Mouse (Mus musculus) midbrain, postnatal 0 days (tissue): Measurements from ENCODE around the gene Acads. TPM values are rescaled to one million over a fixed set of nuclear protein-coding genes. Genes with fewer than 3 reads are reported as not detected.
A peak's percentile ranks its signal among the peaks of the same experiment; 100 is the strongest.
"Not testable (repeated sequence)": the region's sequence is repeated elsewhere in the genome, so short reads cannot be mapped to it uniquely, and the experiment has no call there.

Source experiments
- ATAC-seq: fragments of 200-750 bp; cut with Nextera tagmentation; 2 replicates; pipeline ENCODE4 v1.8.0; 2017; ENCODE audit warnings: moderate number of reproducible peaks, mild to moderate bottlenecking, moderate TSS enrichment, moderate library complexity; ENCODE audit not compliant: low FRiP score
- DNase-seq: peaks from one replicate; pipeline ENCODE4 v3.0.0-alpha.2; 2015; ENCODE audit warnings: low spot score
- H3K27ac ChIP-seq: fragments of 300-500 bp; sonication (generic); 2 replicates; pipeline ENCODE4 v1.5.1; 2014; ENCODE audit warnings: low read depth, mild to moderate bottlenecking, low read length, mixed read lengths
- H3K27me3 ChIP-seq: fragments of 300-500 bp; sonication (generic); 2 replicates; pipeline ENCODE4 v1.6.1; 2014; ENCODE audit warnings: low read length, control low read depth, mixed read lengths; ENCODE audit not compliant: insufficient read depth
- H3K36me3 ChIP-seq: fragments of 300-500 bp; sonication (generic); 2 replicates; pipeline ENCODE4 v1.6.1; 2014; ENCODE audit warnings: low read length, control low read depth, mixed read lengths; ENCODE audit not compliant: insufficient read depth
- H3K4me1 ChIP-seq: fragments of 300-500 bp; sonication (generic); 2 replicates; pipeline ENCODE4 v1.6.1; 2014; ENCODE audit warnings: mild to moderate bottlenecking, control low read depth, antibody characterized with exemption, low read length, mixed read lengths; ENCODE audit not compliant: insufficient read depth
- H3K4me2 ChIP-seq: fragments of 300-500 bp; sonication (generic); 2 replicates; pipeline ENCODE4 v1.6.1; 2014; ENCODE audit warnings: low read depth, mild to moderate bottlenecking, low read length, mixed read lengths; ENCODE audit not compliant: poor library complexity, severe bottlenecking
- H3K4me3 ChIP-seq: fragments of 300-500 bp; sonication (generic); 2 replicates; pipeline ENCODE4 v1.5.1; 2014; ENCODE audit warnings: low read depth, mild to moderate bottlenecking, low read length, moderate library complexity
- H3K9ac ChIP-seq: fragments of 300-500 bp; sonication (generic); replicated peaks from 2 replicates; pipeline ENCODE4 v1.6.1; 2014; ENCODE audit warnings: mild to moderate bottlenecking, low read length, moderate library complexity, mixed read lengths; ENCODE audit not compliant: poor library complexity, severe bottlenecking
- H3K9me3 ChIP-seq: fragments of 300-500 bp; sonication (generic); 2 replicates; pipeline ENCODE4 v1.6.1; 2016; ENCODE audit warnings: low read length, control low read depth
- CTCF ChIP-seq: IDR thresholded peaks from 2 replicates; pipeline ENCODE4 v1.5.1; 2016; ENCODE audit warnings: antibody characterized with exemption, mild to moderate bottlenecking
- WGBS: fragments of 180-500 bp; shearing (Covaris S2); extraction: QIAGEN DNeasy Blood & Tissue Kit; methylation state at CpG from one replicate; pipeline ENCODE4 v1.1.7; 2014; 5-methylcytosine and 5-hydroxymethylcytosine counted together
- polyA plus RNA-seq: library from polyadenylated mRNA; unstranded; fragments of >200 nt; fragmentation: Nextera tagmentation; extraction: Ambion mirVana; gene quantifications from 2 replicates; pipeline ENCODE4 v1.2.1, GENCODE M21; 2015
- total RNA-seq: library from RNA; depleted of rRNA; stranded (reverse); fragments of >200 nt; gene quantifications from 2 replicates; pipeline ENCODE4 v1.2.3, GENCODE M21; 2014; rRNA removed

Gene Acads
- total RNA-seq (16.5 and 17.4 TPM in 2 replicates), polyA plus RNA-seq (13.4 and 14.1 TPM in 2 replicates)

DNA sequence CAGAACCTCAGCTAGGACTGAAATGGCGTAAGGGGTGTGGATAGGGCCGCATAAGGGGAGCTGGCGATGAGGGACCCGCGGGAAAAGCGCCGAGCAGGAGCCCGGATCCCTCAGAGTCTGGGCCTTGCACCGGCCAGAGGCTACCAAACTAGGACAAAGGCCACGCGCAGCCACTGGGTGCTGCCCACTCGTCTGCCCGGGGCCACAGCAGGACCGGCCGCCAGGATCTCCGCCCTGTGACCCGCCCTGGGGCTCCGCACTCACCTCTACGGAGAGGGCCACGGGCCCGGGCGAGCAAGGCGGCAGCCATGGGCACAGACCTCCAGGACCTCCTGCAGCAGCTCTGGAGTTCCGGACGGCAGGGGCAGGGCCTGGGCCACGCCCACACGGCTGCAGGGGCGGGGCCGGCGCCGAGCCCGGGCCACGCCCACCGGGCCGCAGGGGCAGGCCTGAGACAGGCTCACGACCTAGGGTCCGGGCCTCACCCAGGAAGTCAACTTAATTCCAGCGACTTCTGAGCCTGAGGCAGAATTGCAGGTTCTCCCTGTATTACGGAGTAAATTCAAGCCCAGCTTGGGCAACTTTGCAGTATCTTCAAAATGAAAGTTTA lies at the start of gene Acads:
Gene Acads (minus strand): TSS at position 386 of the 610 bp plus-strand sequence.
- H3K4me1 ChIP-seq: peaks cover 7% of the 10 kb centered on the region
- WGBS: 3% methylated on average over 39 of the region's 39 CpGs
- no peak within 1 kb of the TSS for H3K27ac ChIP-seq
- no peaks in the 10 kb centered on the region for H3K27me3 ChIP-seq
- H3K4me3 ChIP-seq: peak within 1 kb of the TSS; percentile 47
- DNase-seq (peak; percentile 46), ATAC-seq (peak; percentile 45; the same call in 1 of the 2 replicates)
- peaks cover 2% of the 10 kb centered on the region for H3K36me3 ChIP-seq
- no peaks in the 10 kb centered on the region for H3K9me3 ChIP-seq
- peak within 1 kb of the TSS; percentile 87 for H3K4me2 ChIP-seq
- peak within 1 kb of the TSS; percentile 57 for H3K9ac ChIP-seq
- no peak for TF ChIP-seq CTCF

DNA sequence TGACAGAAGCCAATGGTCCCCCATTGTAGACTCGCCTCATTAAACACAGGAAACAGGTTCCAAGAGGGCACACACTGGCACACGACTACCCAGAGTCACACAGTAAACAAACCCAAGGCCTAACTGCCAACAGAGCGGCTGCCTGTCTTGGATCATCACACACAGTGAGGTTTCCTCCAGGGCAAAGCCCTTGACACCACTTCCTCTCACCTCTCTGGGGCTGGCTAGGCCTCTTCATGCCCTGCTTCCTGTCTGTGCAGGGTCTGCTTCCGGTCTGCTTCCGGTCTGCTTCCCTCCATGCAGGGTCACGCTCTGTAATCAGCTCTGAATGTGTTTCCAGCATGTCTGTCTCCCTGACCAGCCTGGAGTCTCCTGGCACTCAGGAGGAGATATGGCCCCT lies 48.2 kb upstream of the Acads start:
- no peaks in the 10 kb centered on the region for H3K4me1 ChIP-seq
- H3K9me3 ChIP-seq: no peaks in the 10 kb centered on the region
- TF ChIP-seq CTCF: no peak
- H3K4me3 ChIP-seq: no peak overlapping the region
- no peak overlapping the region for H3K4me2 ChIP-seq
- H3K27ac ChIP-seq: no peak overlapping the region
- no peak for DNase-seq
- H3K9ac ChIP-seq: no peak overlapping the region
- ATAC-seq: no peak
- H3K27me3 ChIP-seq: no peaks in the 10 kb centered on the region
- no peaks in the 10 kb centered on the region for H3K36me3 ChIP-seq
- WGBS: 75% methylated on average over 6 of the region's 6 CpGs

DNA sequence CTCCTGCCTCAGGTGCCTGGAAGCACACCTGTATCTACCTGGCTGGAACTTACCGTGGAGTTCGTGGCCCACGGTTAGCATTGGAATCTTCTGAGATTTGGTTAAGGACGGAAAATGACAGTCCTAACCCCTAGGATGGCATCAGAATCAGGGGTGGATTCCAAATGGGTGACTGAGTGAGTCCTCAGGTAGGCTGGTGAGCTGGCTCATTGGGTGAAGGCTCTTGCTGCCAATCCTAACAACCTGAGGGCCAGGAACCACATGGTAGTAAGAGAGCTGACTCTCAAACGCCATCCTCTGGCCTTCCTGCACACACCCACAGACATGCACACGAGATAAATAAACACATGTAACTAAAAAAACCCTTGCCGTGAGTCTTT lies 47.7 kb upstream of the Acads start:
- no peak for DNase-seq

DNA sequence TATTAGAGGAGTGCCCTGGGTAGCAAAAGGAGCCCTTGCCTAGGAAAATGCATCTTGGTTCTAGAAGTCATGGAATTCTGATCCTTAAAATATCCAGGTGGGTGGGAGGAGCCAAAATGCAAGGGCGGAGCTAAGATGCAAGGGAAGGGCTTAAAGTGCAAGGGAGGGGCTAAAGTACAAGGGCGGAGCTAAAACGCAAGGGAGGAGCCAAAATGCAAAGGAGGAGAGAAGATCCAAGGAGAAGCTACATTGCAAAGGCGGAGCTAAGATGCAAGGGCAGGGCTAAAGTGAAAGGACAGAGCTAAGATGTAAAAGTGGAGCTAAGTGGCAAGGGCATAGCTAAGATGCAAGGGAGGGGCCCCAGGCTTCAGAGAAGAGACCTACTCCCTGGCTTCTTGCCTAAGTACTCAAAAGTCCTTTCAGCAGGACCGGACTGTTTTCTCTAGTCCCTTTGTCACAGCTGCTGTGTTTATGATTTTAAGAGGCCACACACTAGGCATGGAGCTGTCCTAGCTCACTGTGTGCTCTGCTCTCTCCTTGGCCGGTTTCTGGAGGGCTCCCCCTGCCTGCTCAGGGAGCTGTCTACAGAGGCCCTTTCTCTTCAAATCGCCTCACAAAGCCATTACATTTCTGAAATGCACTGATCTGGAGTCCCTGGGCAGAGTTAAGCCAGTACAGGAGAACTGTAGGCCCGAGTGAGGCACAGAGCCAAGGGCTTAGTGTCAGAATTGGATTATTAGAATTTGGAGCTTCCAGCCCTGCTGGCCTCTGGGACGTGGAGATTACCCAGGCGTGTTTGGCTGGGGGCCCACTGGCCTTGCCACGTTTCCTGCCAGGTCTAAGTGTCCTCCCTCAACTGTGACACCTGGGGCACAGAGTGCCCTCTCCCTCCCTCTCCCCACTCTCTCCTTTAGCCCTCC lies 47.0 kb upstream of the Acads start:
- peak; percentile 46 for TF ChIP-seq CTCF
- WGBS: 35% methylated on average over 11 of the region's 11 CpGs

More for the DNA sequence above, 47.7 kb upstream of the Acads start:
- WGBS: 83% methylated on average over 7 of the region's 7 CpGs
- no peak for ATAC-seq
- Histone ChIP-seq H3K9ac (no peak overlapping the region), H3K4me3 (no peak overlapping the region), H3K4me1 (no peaks in the 10 kb centered on the region), H3K27me3 (no peaks in the 10 kb centered on the region), H3K9me3 (no peaks in the 10 kb centered on the region), H3K27ac (no peak overlapping the region), H3K4me2 (no peak overlapping the region), H3K36me3 (no peaks in the 10 kb centered on the region)
- TF ChIP-seq CTCF: no peak

DNA sequence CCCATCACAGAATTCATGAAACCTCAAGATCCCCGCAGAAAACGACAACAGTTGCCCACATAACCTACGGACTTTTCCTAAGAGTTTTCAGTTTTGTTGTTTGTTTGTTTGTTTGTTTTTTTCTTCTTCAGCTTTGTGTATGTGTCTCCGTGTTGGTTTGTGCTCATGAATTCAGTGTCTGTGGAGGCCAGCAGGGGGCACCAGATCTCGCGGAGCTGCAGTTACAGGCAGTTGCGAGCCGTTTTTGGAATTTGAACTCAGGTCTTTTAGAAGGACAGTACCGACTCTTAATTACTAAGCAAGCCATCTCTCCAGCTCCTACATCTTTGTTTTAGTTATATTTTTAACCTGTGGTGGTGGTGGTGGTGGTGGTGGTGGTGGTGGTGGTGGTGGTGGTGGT lies 46.2 kb upstream of the Acads start:
- H3K36me3 ChIP-seq: no peaks in the 10 kb centered on the region
- TF ChIP-seq CTCF: peak; percentile 63
- no peak overlapping the region for H3K4me2 ChIP-seq
- WGBS: 63% methylated on average over 9 of the region's 9 CpGs
- H3K4me1 ChIP-seq: no peaks in the 10 kb centered on the region
- no peak overlapping the region for H3K27ac ChIP-seq
- no peak overlapping the region for H3K9ac ChIP-seq
- DNase-seq: no peak
- H3K4me3 ChIP-seq: no peak overlapping the region
- ATAC-seq: no peak
- H3K27me3 ChIP-seq: no peaks in the 10 kb centered on the region
- H3K9me3 ChIP-seq: no peaks in the 10 kb centered on the region

More for the DNA sequence above, 47.0 kb upstream of the Acads start:
- H3K9me3 ChIP-seq: no peaks in the 10 kb centered on the region
- H3K4me1 ChIP-seq: no peaks in the 10 kb centered on the region
- no peaks in the 10 kb centered on the region for H3K36me3 ChIP-seq
- ATAC-seq (no peak; the same call in 1 of the 2 replicates), DNase-seq (peak; percentile 77)
- H3K4me2 ChIP-seq: no peak overlapping the region
- H3K27me3 ChIP-seq: no peaks in the 10 kb centered on the region
- H3K4me3 ChIP-seq: no peak overlapping the region
- H3K27ac ChIP-seq: 0 out of 2 replicates have a peak overlapping the region, but pooled peaks have one; percentile 7
- no peak overlapping the region for H3K9ac ChIP-seq

DNA sequence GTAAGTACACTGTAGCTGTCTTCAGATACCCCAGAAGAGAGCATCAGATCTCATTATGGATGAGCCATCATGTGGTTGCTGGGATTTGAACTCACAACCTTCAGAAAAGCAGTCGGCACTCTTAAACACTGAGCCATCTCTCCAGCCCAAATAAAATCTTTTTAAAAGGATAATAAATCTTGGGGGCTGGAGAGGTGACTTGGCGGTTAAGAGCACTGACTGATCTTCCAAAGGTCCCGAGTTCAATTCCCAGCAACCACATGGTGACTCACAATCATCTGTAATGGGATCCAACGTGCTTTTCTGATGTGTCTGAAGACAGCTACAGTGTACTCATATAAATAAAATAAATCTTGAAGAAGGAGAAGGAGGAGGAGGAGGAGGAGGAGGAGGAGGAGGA lies 45.3 kb upstream of the Acads start:
- WGBS: 90% methylated on average over 4 of the region's 4 CpGs

More for the DNA sequence above, 45.3 kb upstream of the Acads start:
- H3K36me3 ChIP-seq, H3K4me3 ChIP-seq, H3K27ac ChIP-seq, H3K27me3 ChIP-seq, H3K9ac ChIP-seq, H3K4me2 ChIP-seq, H3K4me1 ChIP-seq, DNase-seq, H3K9me3 ChIP-seq, ATAC-seq: not testable (repeated sequence)
